Mouse (Mus musculus) gastrocnemius, postnatal 10 days (tissue): ENCODE data around the gene Uhrf1. TPM values are rescaled to one million over a fixed set of nuclear protein-coding genes. Genes with fewer than 3 reads are reported as not detected.

Experiments used
- DNase-seq: peaks from one replicate; pipeline ENCODE4 v3.0.0; 2021; ENCODE audit warnings: mixed read lengths
- total RNA-seq, 2 experiments: library from RNA; stranded (reverse); gene quantifications; 2 replicates each; pipeline ENCODE4 v1.2.3; 2021

The Uhrf1 gene
- total RNA-seq, 2 experiments from 2014 or later, result 14.4 to 20.3 TPM

GRCm38 (mm10) chr17:56348128-56348527, 45.0 kb downstream of the Uhrf1 start:
- DNase-seq, result no peak

GRCm38 (mm10) chr17:56348586-56348985, 45.5 kb downstream of the Uhrf1 start:
- no peak for DNase-seq

DNA sequence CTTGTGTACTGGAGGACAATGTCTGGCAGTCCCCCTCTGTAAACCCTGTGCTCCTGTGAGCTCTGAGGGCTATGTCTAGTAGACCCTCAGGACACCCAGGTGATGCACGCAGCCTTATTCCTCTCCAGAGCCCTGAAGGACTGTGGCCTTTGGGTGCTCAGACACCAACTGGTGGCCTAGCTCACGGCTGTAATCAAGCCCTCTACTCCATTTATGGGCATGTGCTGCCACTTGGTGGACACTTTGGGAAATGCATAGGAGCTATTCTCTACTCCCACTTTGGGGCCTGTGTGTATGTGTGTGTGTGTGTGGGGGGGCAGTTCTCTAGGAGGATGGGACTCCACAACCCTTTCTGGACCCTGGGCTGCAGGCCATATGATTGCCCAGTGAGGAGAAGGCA, 47.6 kb downstream of the Uhrf1 start:
- DNase-seq, result peak; percentile 91

- peak; percentile 56 for DNase-seq
Observed at GRCm38 (mm10) chr17:56356921-56357885, 54.1 kb downstream of the Uhrf1 start.

DNA sequence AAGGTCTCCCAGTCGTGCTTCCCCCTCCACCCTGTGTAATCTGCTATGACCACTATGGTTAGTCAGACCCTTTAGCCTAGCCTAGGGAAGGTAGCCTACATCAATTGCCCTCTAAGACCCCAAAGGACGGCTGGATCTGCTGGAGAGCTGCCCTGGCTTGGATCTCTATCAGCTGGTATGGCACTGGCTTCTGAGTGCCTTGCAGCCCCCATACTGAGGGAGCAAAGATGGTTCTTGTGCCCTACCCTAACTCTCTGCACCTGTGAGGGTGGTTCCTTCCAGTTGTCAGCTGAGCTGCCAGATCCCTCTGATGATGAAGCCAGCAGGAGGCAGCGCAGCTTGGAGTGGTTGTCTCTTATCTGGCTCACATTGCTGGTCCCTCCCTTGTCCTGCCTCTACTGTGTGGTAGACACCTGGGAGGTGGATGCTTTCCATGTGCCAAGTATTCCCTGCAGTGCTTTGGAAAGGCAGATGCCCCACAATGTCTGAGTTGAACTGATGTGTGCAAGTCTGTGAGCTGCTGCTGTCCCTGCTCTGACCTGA, 56.1 kb downstream of the Uhrf1 start:
- no peak for DNase-seq

DNA sequence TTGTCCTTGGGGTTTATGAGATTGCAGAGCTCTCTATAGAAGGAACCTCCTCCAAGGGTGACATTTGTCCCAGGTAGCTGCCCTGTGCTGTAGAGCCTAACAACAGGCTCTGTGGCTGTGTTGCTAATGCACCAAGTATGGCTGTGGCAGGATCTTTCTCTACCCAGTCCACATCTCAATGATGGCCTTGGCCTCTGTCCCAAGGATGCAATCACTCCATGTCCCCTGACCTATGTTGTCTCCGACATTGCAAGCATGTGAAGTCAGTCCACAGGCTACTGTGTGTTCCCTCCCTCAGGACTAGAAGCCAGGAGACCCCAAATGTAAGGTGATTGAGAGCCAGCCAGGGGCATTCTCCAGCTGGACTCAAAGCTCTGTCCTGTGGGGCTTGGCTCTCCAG, 56.7 kb downstream of the Uhrf1 start:
- no peak for DNase-seq

DNA sequence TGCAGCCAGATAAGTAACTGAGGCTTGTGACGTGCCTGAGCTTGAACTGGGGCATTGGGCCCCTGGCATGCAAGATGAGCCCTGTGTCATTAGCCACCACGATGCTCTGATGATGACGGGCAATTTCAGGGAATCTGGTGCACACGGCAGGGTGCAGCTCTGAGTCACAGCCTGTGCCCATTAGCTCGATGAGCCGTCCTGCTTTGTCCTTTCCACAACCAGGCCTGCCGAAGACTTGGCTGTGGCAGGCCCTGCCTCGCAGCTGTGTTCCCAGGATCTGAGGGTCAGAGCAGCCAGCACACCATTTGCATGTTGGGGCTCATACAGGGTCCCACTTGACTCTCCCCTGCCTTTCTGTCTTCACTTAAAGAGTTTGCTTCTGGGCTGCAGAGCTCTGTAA, 57.3 kb downstream of the Uhrf1 start:
- no peak for DNase-seq

DNA sequence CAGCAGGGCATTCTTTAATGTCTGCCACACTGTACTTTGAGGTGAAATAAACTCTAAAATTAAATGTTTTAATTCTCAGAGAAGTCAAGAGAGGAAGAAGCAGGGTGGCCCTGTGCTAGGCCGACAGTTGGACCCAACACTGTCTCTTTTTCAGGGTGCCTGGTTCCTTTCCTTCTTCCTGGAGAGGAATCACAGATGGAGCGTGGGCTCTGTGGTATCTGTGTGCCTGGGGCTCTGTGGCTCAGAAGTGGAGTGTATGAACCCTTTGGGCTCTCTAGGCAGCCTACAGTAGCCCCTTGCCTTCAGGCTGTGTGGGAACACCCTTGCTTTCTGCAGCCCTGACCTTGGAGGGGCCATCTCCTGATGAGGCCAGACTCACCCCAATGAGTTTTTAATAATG, 58.4 kb downstream of the Uhrf1 start:
- DNase-seq, result no peak

- no peak for DNase-seq
Observed at GRCm38 (mm10) chr17:56365791-56366673, 62.9 kb downstream of the Uhrf1 start.

DNA sequence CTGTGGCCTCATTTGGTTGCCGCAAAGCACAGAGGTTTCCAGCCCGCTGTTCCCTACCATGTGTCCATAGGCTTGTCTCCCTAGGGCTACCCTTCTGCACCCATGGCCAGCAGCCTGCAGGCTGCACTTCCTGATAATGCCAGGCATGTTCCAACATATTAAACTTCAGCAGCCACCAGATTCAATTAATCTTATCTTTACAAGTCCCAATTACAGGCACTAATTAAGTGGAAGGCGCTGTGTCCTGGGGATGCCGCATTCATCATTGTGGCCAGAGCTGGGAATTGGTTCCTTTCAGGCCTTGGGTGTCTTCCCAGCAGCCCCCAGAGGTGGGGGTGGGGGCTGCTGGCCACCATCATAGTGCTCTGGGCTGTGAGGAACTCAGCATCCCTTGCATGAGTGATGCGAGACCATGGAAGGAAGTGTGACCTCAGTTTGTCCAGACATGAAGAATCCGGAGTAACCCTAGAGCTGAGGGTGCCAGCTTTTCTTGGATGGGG, 65.2 kb downstream of the Uhrf1 start:
- no peak for DNase-seq

DNA sequence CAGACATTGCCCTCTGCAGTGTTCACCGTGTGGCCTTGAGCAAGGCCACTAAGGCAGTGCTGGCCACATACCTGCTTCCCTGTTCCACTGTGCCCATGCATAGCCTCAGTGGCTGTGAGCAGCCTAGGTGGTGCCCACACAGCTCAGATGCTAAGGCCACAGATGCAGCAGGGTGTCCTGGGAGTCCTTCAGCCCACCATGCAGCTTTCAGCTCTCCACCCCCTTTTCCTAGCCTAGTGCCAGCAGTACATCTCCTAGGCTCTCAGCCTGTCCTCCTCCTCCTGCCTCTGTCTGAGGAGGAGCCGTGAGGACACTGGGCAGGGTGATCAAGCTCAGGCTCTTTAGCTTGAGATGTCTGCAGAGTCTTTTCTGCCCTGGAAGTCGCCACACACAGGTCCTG, 67.0 kb downstream of the Uhrf1 start:
- no peak for DNase-seq

- no peak for DNase-seq
Observed at GRCm38 (mm10) chr17:56371029-56371660, 68.0 kb downstream of the Uhrf1 start.

GRCm38 (mm10) chr17:56372109-56372508, 69.0 kb downstream of the Uhrf1 start:
- DNase-seq, result no peak

Other genes with a start within 250 kb of the Uhrf1 start
- 10 to 100 TPM; 37.8 to 39.0 TPM for gene Ubxn6, start 228.3 kb upstream of the Uhrf1 start, total RNA-seq
- gene Hdgfl2, start 223.7 kb upstream of the Uhrf1 start, total RNA-seq, result 10 to 100 TPM; 37.7 to 45.7 TPM
- 100 to 1,000 TPM in 1 of 2 experiments, 10 to 100 TPM in 1; 75.2 to 106 TPM for gene Plin4, start 193.5 kb upstream of the Uhrf1 start, total RNA-seq
- gene Plin5, start 185.7 kb upstream of the Uhrf1 start, total RNA-seq, result 10 to 100 TPM; 19.2 to 19.9 TPM
- gene Lrg1, start 181.3 kb upstream of the Uhrf1 start, total RNA-seq, result 1 to 10 TPM; 1.4 to 3.1 TPM
- 10 to 100 TPM; 14.4 to 14.7 TPM for gene Sema6b, start 163.0 kb upstream of the Uhrf1 start, total RNA-seq
- 1 to 10 TPM; 5.0 to 5.3 TPM for gene Tnfaip8l1, start 140.8 kb upstream of the Uhrf1 start, total RNA-seq
- gene Mydgf, start 119.4 kb upstream of the Uhrf1 start, total RNA-seq, result 10 to 100 TPM; 28.8 to 36.5 TPM
- gene Dpp9, start 84.4 kb upstream of the Uhrf1 start, total RNA-seq, result 10 to 100 TPM; 21.7 to 24.3 TPM
- 10 to 100 TPM; 91.9 to 99.8 TPM for gene Fem1a, start 46.5 kb upstream of the Uhrf1 start, total RNA-seq
- gene Ticam1, start 26.5 kb upstream of the Uhrf1 start, total RNA-seq, result 1 to 10 TPM; 6.6 to 6.8 TPM
- gene Plin3, start 10.4 kb upstream of the Uhrf1 start, total RNA-seq, result 10 to 100 TPM; 37.2 to 41.7 TPM
- gene Arrdc5, start 3.0 kb upstream of the Uhrf1 start, total RNA-seq, result not detected
- 10 to 100 TPM; 24.9 to 28.6 TPM for gene Kdm4b, start 22.7 kb downstream of the Uhrf1 start, total RNA-seq
- 10 to 100 TPM; 64.1 to 94.7 TPM for gene Ptprs, start 173.2 kb downstream of the Uhrf1 start, total RNA-seq
- not detected for gene Znrf4, start 209.1 kb downstream of the Uhrf1 start, total RNA-seq